Mouse (Mus musculus) small intestine, adult 2 months (tissue): ENCODE measurements at regions not wholly inside any gene's neighbourhood (a gene's known extent, or its start where the extent isn't known, plus 50 kb on each side); places are given as distances from the start of the nearest gene placed in this dataset.

Source experiments
- CTCF ChIP-seq: fragments of 200-500 bp; IDR thresholded peaks from 2 replicates; pipeline ENCODE4 v1.5.1; 2012; ENCODE audit warnings: low read depth, mild to moderate bottlenecking, control low read depth, inconsistent platforms, low read length, moderate library complexity, mixed read lengths; ENCODE audit not compliant: insufficient replicate concordance, insufficient read length; ENCODE audit errors: extremely low read depth
- POLR2A ChIP-seq: fragments of 200-500 bp; IDR thresholded peaks from 2 replicates; pipeline ENCODE4 v1.6.1; 2012; ENCODE audit warnings: low read depth, mild to moderate bottlenecking, control low read depth, inconsistent platforms, low read length, moderate library complexity

DNA sequence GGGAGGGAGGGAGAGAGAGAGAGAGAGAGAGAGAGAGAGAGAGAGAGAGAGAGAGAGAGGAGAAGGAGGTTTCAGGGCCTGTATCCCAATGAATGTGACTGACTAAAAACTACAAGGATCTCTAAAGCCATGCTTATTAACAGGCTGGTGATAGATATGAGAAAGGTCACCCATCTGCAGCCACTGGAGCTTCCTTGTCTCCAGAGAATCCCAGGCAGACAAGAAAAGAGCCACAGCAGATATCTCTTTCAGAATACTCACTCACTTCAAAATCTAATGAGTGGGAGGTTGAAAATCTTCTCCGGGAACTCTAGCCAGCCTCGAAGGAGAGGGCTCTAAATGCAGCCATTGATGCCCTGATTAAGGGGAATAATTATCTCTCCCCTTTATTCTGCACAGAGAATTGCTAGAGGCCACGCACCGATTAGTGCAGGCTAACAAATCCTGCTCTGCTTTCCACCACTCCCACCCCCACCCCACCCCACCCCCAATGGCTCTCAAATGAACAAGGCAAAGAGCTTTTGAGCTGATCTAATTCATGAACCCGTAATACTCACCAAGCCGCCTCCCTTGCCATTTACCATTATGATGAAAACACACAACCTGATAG is 189.5 kb upstream of the Sox9 start:
- TF ChIP-seq CTCF (no peak), POLR2A (no peak)
